Mouse (Mus musculus) A20 (cell line): Measurements from ENCODE around the gene Frem1.

Experiments used
- DNase-seq: peaks from one replicate; pipeline ENCODE4 v3.0.0-alpha.2; 2011; ENCODE audit warnings: low read depth, low spot score

Gene Frem1

GRCm38 (mm10) chr4:83051634-83052577 lies at the start of gene Frem1:
Gene Frem1 (minus strand): TSS chr4:83052339.
- DNase-seq = no peak

- DNase-seq = no peak
Observed at GRCm38 (mm10) chr4:83099025-83099424, 46.9 kb upstream of the Frem1 start.

DNA sequence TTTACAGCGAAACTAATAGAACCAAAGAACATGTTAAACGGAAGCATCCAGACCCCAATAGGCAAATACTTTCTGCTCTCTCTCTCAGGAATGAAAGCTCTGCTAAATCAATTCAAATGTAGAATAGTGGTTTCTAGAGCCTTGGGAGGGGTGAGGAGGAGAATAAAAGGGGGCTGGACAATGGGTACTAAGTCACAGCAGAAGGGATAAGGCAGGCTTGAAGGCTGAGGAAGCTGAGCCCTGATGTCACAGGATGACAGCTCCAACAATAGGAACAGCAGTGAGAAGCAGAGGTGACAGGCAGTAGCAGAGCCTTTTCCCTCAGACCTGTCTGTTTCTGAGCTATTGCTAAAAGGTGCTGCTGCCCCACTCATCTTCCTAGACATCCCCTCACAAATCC lies 41.8 kb upstream of the Frem1 start:
- no peak for DNase-seq

DNA sequence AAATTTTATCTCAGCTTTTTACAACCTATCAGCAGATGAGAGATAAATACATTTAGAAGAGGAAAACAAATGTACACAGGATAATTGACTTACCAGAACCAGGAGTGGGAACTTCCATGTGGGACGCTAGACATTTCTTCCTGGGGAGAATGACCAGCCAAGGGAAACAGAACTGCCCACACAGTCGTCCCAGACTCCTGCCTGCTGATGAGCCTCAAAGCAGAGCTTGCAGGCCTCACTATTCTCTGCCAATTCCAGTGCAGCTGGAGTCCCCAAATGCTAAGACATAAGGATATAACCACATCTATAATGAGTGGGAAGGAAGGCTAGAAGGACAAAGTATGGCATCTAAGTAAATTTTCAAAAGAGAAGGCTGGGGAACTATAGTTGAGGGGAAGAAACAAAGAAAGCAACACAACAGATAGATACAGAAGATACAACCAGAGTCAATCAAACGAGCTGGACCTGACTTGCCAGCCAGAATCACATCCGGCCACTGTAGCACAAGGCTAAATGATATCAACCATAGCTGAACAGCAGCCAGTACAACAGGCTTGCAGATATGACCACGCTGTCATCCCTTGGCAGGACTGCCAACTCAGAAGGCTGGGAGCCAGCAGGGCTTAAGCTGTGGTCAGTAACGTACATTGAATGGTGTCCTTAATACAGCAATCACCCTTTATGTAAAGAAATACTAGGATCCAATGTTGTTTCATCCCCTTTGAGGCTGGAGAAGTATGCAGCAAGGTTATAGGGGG lies 38.7 kb upstream of the Frem1 start:
- DNase-seq = no peak

- no peak for DNase-seq
Observed at GRCm38 (mm10) chr4:83080364-83081174, 28.4 kb upstream of the Frem1 start.

- no peak for DNase-seq
Observed at GRCm38 (mm10) chr4:83064191-83064590, 12.1 kb upstream of the Frem1 start.

GRCm38 (mm10) chr4:83061564-83061963 lies 9.4 kb upstream of the Frem1 start:
- no peak for DNase-seq

- DNase-seq = no peak
Observed at GRCm38 (mm10) chr4:83058617-83059016, 6.5 kb upstream of the Frem1 start.

- no peak for DNase-seq
Observed at GRCm38 (mm10) chr4:83058182-83058581, 6.0 kb upstream of the Frem1 start.

- DNase-seq = no peak
Observed at GRCm38 (mm10) chr4:83056496-83056895, 4.4 kb upstream of the Frem1 start.

DNA sequence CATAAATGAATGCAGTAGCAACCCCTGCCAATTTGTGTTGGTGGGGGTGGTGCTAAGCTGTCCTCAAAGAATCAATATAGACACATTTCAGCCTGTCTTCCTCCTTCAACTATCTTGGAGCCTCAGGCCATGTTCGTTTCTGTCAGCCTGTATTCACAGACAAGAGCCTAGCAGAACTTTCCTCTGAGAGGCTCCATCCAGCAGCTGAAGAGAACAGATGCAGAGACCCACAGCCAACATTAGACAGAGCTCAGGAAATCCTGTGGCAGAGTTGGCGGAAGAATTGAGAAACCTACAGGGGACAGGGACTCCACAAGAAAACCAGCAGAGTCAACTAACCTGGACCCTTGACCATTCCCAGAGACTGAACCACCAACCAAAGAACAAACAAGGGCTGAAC lies 3.3 kb upstream of the Frem1 start:
- no peak for DNase-seq

DNA sequence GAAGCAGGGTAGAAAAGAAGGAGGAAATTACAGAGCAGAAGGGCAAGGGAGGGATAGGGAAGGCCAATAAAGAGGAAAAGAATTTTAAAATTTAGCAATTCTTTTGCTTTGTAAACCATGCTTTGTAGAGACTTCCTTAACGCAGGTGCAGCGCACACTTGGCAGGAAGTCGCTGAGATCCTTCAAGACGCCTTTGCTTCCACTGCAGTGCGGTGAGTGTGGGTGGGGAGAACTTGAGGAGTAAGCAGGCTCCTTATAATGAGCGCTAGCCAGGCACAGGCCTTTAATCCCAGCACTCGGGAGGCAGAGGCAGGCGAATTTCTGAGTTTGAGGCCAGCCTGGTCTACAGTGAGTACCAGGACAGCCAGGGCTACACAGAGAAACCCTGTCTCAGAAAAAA lies 1.1 kb upstream of the Frem1 start:
- no peak for DNase-seq

GRCm38 (mm10) chr4:83051176-83051575 lies 963 bp downstream of the Frem1 start:
- DNase-seq = no peak

GRCm38 (mm10) chr4:83050151-83050796 lies 1.9 kb downstream of the Frem1 start:
- no peak for DNase-seq

- DNase-seq = no peak
Observed at GRCm38 (mm10) chr4:83049288-83049687, 2.9 kb downstream of the Frem1 start.

GRCm38 (mm10) chr4:83048561-83048960 lies 3.6 kb downstream of the Frem1 start:
- no peak for DNase-seq

GRCm38 (mm10) chr4:83046806-83047205 lies 5.3 kb downstream of the Frem1 start:
- DNase-seq = no peak

DNA sequence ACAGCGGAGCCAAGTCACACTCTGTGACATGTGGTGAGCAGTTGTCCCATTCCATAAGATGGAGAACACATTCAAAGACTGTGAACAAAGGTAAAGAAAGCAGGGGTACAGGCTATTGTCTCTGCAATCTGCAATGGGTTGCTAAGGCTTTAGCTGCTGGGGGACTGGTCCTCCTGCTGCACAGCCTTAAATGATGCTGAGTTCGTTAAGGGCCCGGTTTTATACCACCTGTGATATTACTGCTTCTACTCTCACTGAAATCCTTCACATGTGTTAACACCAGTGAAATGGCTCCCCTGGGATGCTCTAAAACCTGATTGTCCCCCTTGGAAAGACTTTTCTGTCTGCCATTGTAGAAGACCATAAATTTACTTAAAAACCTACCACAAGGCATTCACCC lies 6.1 kb downstream of the Frem1 start:
- no peak for DNase-seq

- no peak for DNase-seq
Observed at GRCm38 (mm10) chr4:83045266-83045665, 6.9 kb downstream of the Frem1 start.

DNA sequence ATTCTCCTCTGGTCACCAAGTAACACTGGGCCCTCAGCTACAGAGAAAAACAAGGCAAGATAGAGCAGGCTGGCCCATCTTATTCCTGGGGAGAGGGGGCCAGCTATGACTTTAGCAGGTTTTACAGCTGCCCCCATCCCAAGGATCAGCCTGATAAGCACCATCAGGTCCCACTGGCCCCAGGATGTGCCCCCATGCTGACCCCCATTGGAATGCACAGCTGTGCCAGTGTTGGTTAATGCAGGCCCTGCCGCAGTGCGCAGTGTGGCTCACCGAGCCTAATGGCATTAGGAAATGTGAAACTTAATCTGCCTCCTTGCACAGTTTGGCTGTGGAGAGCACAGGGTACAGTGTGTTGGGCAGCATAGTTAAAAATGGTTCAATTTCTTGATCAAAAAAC lies 11.4 kb downstream of the Frem1 start:
- no peak for DNase-seq

- no peak for DNase-seq
Observed at GRCm38 (mm10) chr4:83032780-83033179, 19.4 kb downstream of the Frem1 start.
